Mouse (Mus musculus) bone marrow macrophage, adult 2 months (primary cell): ENCODE results near the gene Ar.

Experiments used
- CTCF ChIP-seq: IDR thresholded peaks from 2 replicates; pipeline ENCODE4 v1.5.1; 2012; ENCODE audit warnings: low read depth, mild to moderate bottlenecking, low read length, moderate library complexity
- POLR2A ChIP-seq: IDR thresholded peaks from 2 replicates; pipeline ENCODE4 v1.6.1; 2012; ENCODE audit warnings: mild to moderate bottlenecking, low read depth, low read length, borderline replicate concordance

GRCm38 (mm10) chrX:98207166-98207565 is 58.6 kb downstream of the Ar start:
- TF ChIP-seq POLR2A (no peak), CTCF (no peak)
